Mouse (Mus musculus) mouse embryonic stem cell (cell line): ENCODE measurements around the gene Cobl.

Experiments
- in situ Hi-C, 2 experiments: fragments of 300-500 bp; cut with MboI; formaldehyde crosslinking; loops; 1 replicate in 1 of 2; 3 replicates in 1 of 2; pipeline ENCODE4 v1.14.3; 2019 to 2020; ENCODE audit warnings: low sequenced_read_pairs in 2 of 2, low pct_unique_long_range_greater_than_20kb in 1 of 2, mixed read lengths in 1 of 2; ENCODE audit not compliant: unreplicated experiment in 1 of 2

The Cobl gene

DNA sequence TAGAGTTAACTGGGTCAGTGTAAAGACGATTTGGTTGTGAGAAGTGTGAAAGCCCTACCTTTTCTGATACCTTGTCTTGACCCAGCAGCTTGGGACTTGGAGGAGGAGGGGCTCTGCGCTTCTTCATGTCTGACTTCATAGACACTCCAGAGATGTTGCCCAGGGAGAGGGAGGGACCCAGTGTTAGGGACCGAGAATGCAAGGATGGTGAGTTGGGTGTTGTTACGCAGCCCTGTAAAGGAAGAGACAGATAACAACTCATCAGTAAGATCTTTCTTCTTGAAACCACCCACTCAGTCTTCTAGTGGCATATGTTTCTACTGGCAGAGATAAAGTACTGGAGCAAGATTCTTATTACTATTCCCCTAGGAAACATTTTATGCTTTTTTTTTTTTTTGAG, 121.1 kb downstream of the Cobl start:
- in situ Hi-C loops: no loop called here

DNA sequence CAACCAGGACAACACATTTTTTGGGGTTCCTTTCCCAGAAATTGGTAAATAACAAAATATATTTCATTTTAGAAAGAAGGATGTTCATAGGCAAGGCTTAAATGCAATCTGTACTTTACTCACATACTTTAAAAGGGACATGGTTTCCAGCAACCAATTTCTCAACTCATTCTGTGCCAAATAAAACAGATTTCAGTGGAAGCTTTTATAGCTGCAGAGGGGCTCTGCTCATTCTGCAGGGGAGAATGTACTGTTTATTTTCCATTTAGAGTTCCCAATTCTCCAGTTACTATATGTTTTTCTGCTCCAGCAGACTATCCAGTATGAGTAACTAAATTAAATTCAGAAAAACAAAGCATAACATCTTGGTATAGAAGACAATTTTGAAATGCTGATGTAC, 124.1 kb downstream of the Cobl start:
- in situ Hi-C loops: no loop called here

DNA sequence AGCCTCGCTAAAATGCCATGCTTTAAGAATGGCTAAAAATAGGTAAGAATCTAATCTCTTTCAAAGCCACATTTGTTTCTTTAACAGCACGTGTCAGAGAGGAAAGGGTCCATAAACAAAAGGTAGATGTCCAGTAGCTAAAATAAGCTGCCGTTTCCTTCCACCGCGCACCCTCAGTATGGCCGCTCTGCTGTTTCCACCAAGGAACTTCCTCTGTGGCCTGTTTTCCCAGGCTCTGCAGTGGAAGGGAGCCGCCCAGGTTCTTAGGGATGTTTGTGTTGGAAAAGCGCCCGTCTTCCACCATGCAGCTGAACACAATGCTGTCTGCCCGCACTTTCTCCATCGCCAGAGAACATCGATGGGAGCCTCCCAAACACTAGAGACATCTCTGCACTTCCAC, 128.6 kb downstream of the Cobl start:
- in situ Hi-C loops: no loop called here

DNA sequence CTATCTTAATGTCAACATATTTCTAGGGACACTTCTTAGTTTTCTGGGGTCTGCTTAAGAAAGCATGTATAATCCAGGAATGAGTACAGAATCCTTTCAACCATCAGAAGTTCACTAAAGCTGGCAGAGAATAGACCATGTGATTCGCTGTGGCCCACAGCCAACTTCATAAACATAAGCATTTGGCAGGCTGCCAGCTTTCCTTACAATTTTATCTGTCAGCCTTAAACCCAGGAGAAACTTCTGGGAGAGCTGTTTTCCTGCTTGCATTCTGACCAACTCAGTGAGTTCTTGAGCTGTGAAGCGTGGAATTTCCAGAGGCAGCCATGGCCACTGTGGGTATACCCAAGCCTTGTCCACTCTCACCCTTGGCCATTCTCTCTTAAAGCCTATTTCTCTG, 132.8 kb downstream of the Cobl start:
- in situ Hi-C loops: no loop called here

DNA sequence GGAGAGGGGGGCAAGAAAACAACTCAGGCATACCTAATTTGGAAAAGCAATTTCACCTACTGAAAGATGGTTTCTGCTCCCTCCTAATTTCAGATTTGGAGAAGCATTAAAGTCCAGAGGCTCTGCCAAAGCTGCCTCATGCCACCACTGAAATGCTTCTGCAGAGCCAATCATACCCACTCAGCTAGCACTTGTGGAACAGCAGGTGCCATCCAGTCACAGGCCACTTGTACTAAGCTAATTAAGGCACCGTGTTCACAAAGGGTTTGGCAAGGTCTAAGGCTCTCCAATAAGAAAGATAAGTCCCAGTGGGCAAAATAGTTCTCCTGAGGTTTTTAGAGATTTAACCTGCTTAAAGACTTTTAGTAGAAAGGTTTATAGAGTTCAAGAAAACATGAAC, 143.3 kb downstream of the Cobl start:
- in situ Hi-C loops: no loop called here

DNA sequence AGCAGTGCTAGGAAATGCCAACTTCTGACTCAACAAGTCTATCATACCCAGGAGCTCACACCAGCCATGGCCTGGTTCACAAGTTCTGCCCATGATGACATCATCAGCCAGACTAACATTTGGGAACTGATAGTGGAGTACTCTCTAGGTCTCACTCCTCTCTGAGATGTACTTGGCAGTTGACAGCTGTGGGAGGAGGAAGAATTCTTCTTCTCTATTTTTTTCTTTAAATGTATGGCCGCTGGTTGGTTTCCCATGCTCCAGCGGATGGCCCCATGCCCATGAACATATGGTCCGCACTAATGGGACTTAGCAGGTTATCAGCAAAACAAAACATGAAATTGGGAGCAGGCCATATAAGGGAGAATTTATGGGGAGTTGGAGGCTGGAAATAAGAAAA, 145.4 kb downstream of the Cobl start:
- in situ Hi-C loops: no loop called here

DNA sequence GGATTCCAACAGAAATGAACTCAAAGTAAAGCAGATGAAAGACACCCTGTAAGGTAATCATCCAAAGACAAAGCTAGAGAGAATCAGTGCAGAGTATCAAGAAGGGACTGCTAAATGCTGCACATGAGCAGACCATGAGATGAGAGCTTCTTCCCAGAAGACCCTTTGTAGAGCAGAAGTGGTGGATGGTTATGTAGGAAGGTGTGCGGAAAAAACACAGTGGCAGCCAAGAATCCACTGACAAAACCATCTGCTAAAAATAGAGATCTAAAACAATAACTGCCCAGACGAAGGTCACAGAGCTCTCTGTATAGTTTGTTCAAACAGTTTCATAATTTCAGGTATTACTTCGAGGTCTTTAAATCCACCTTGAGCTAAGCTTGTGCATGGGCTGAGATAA, 149.1 kb downstream of the Cobl start:
- in situ Hi-C loops: no loop called here

DNA sequence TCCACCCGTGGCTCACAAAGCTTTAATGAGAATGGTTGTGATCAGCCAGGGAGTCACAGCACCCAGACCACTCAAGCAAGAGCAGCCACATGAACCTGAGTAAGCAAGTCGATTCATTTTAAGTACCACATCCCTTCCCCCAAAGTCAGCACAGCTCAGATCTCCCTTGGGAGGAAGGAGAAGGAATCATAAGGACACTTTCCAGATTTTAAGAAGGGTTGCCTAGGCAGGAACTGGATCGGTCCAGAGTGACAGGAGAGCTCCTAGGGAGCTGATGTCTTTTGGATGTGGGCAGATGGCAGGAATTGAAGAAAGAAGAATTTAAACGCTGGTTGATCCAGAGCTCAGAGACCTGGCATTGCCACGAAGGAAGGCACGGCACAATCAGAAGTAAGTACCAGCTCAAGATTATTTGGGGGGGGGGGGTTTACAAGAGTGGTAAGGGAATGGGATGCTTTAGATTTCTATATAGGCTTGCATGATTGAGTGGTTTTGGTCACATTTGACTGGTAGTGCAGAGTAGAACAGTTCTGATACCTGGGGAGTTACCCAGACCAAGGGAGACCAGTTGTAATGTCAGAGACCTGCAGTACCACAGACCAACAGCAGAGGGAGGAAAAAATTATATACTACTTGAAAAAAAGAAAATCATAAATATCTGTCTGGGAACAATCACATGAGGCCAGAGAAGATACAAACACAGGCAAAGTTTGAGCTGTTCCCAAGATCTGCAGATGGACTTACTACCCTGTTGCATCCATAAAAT, 150.3 kb downstream of the Cobl start:
- in situ Hi-C loops: no loop called here

DNA sequence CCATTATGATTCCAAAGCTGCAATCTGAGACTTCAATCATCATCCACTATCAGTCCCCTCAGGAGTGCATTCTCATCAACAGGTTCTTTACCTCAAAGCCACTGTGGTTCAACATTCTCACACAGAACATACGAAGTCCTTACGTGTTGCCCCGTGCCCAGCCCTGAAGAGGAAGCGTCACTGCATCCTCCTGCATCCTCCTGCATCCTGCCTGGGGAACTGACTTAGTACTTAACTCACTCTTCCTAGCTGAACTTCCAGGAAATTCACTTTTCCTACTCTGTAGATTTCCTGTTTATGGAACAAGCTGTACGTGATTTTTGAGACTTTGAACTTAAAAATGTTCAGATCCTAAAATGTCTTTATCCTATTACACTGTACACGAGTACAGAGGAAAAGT, 153.3 kb downstream of the Cobl start:
- in situ Hi-C loops: no loop called here

DNA sequence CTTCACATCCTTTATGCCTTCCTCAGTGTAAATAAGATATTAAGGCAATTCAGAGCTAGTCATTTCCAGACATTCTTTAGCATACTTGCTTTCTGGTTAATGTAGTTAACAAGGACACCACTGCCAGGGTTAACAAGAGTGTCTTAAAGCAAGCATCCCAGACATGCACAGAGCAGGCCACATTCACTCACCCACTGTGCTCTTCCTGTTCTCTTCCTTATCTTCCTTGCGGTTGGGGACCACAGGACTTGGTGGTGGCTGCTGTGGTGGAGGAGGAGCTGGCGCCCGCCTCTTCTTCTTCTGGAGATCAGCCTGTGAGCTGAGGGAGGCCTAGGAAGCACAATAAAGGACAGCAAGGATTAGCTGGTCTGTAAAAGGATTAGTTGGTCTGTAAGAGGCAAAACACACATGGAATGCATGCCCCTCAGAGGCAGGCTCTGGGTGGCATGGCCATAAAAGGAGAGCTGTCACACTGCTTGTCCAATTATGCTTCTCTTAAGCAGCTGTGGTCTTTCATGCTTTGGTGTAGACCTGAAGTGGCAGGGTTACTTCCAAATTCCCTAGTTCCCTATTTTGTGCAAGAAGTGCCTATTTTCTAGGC, 155.2 kb downstream of the Cobl start:
- in situ Hi-C loops: no loop called here

DNA sequence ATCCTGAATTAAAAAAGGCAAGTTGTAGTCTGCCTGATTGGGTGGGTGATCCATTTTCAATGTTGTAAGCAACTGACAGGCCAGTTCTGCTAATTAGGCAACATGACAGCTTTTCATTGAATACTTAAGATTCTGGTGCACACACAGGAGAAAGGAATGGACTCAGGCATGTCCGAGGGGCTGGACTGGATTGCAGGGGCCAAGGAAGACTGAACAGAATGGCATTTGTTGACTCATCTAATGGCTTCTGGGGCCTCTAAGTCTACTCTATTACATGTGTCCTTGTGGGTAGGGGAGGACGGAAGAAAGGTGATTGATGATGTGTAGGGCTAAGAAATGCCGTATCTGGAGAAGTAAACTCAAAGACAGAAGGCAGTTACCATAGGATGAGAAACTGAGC, 159.9 kb downstream of the Cobl start:
- in situ Hi-C loops: no loop called here

DNA sequence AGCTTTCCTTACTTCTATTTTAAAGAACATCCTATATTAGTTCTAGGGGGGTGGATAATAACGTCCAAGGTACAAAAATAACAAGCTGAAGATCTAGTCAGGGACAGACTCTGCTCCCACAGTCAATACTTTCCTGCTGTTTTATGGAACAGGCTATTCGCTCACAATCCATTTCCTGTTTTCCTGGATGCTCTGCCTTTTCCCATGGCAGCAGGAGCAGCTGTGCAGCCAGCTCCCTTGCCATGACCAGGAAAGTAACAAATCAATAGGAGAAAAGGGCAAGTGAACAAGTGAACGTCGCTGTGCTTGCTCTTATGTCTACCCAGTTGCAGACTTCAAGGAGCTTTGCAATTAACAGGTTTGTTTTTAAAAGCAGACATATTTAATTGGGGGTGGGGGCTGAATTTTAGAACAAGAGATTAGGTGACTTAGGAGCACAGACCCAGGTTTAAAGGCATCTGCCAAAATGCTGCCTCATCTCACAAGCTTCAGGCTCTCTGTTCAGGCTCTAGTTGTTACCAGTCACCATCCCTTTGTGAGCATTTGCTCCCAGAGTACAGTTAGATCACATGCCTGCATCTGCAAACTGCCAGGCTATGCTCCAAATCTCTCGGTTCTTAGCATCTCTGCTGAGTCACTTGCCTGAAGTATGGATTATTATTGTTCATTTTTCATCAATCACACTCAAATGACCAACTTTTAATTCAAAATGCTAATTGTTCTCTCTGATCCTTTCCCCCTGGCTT, 164.9 kb downstream of the Cobl start:
- in situ Hi-C loops: no loop called here

DNA sequence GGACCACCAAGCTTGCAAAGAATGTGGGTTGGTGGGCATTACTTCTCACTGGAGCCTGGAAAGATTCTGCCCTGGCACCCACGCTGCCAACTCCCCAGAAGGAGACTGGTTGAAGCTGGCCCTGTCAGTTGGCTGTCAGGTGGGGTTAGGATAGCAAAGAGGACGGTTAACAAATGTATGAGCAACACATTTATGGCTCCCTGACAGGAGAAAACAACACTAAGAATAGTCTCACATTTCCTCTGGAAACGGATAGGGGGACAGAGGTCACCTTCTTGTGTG, 173.2 kb downstream of the Cobl start:
- in situ Hi-C loops: no loop called here

DNA sequence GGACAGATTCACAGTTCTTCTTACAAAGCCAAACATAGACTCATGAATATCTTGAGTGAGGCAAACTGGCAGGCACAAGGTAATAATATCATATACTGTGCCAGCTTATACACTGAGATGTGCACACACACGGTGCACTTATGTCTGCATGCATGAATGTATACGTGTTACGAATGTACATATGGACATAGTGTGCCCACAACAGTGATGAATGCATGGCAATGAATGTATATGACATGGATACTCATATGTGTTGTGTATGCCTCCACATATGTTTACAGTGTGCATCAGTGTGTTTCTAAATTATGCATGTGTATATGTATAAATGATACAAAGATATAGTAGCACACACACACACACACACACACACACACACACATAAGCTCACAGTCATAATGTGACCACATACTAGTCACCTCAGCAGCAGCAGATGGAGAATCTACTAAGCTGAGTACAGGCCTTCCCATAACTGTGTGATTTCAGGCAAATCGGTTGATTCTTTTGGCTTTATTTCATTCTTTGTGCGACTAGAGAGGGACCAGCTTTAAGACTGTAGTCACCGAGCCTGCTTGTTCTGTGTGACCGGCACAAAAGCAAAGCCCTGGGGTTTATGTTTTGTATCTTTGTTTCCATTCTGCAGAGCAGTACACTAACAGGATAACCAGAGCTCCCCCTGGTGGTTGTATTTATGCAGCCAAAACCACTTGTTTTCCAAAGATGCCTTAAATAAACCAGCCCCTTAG, 173.7 kb downstream of the Cobl start:
- in situ Hi-C loops: no loop called here

DNA sequence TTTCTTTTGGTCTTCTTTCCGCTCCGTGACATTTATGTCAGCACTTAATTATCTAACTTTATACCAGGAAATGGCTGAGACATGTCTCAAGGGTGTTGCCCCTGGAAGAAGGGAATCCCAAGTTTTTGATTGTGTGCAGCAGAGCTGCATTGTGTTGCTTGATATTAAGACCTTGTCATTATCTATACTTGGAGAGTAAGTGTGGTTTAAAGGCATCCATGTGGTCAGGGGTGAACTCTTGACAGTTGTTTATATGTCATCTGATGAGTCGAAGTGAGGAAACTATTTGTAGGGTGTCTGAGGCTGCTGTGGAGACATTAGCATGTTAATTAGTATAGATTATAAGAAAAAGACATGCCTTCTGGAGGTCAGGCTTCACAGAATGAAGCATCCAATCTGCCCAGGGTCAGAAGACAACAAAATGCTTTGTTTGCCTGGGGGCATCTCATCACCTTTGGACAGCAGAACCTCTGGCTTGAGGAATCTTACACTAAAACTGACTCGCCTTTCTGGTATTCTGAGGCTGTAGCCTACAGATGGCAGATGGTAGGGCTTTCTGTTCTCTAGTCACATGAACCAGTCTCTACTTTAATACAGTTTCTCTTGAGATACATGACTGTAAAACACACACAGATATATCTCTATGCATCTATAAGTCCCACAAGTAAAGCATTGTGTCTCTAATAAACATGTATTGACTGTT, 179.3 kb downstream of the Cobl start:
- in situ Hi-C loops: no loop called here

DNA sequence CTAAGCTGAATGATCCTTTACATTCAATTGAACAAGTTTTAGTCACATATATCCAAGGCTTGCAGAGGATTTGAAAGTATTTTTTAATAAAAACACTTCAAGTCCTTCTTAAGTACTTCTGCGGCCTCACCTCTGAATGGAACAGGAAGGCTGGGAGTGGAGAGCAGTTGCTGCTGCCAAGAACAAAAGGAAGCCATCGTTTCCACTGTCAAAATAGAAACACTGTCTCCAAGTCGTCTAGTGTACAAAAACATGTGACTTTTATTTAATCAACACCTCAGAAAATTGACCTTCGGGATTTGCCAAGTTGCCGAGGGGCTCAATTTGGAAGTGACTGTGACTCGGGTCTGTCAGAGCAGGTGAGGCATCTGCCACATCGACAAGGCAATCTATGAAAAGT, 184.0 kb downstream of the Cobl start:
- in situ Hi-C loops: no loop called here

DNA sequence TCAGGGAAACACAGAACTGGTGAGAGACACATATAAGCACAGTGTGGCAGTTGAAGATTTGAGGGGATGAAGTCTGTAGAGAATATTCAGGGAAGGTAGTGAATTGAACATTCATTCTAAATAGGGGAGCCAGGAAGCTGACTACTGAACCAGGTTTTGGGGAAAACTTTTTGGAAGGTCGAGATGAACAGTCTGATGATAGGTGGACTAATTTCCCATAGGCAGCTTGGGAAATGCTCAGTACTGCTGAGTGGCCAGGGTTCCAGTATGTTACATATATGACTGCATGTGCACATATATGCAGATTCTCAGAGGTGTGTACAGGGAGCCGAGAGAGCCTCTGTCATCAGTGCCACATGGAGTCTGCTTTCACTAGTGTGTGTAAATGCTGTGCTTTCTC, 190.5 kb downstream of the Cobl start:
- in situ Hi-C loops: no loop called here

DNA sequence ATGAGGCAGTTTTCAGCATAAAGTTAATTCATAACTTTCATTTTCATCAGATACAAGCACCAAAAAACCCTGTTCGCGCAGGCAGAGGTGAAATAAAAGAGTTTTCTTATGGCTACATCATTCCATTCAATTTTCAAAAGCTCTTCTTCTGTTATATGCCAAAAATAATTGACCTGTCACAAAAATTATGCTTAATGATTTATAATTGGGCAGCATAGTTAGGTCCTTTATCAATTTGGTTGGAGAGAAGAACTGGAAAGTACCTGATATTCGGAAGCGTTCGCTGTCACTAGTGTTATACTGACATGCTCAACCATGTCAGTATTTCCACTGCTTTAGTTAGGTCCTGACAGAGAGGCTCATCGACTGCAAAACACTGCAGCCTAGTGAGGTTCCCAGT, 191.0 kb downstream of the Cobl start:
- in situ Hi-C loops: no loop called here

DNA sequence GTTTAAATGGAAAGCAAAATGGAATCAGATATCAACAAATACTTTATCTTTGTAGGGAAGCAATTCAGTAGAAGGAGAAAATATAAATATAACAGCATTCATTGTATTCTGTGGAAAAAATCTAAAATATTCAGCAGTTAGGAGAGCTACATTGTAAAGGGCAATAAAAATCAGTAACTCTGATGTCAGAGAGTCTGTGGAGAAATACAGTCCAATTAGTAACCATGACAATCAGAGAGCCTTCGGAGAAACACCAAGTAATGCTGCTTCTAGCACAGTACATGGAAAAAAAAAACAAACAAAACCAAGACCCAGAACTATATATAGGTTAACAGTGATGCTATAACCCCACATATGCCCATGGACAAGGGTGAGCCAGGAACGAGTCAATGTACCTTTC, 206.3 kb downstream of the Cobl start:
- in situ Hi-C loops: no loop called here
